Mouse (Mus musculus): ENCODE results near the gene Efcab8. TPM values are rescaled to one million over a fixed set of nuclear protein-coding genes. Genes with fewer than 3 reads are reported as not detected.

The Efcab8 gene
- polyA plus RNA-seq, 1 experiment from 2014 or later: 0.06 TPM

- no peak for DNase-seq (ENCODE audit: low spot score)
- Histone ChIP-seq H3K36me3 (no peaks in the 10 kb centered on the region), H3K9me3 (replicated peaks) (no peaks in the 10 kb centered on the region), H3K27me3 (ENCODE audit: low read depth, poor library complexity, severe bottlenecking) (no peaks in the 10 kb centered on the region), H3K4me1 (no peaks in the 10 kb centered on the region), H3K4me3 (no peak overlapping the region), H3K27ac (no peak overlapping the region)
- WGBS: 85% methylated on average over 8 of the region's 8 CpGs
Measured at GRCm38 (mm10) chr2:153842854-153843253, 63.1 kb downstream of the Efcab8 start.

GRCm38 (mm10) chr2:153848389-153848788 lies 68.7 kb downstream of the Efcab8 start:
- no peak overlapping the region for H3K4me3 ChIP-seq
- H3K27ac ChIP-seq: no peak overlapping the region
- no peaks in the 10 kb centered on the region for H3K27me3 ChIP-seq (ENCODE audit: low read depth, poor library complexity, severe bottlenecking)
- no peaks in the 10 kb centered on the region for H3K9me3 ChIP-seq (replicated peaks)
- H3K36me3 ChIP-seq: no peaks in the 10 kb centered on the region
- 82% methylated on average over 3 of the region's 3 CpGs for WGBS
- no peak for DNase-seq (ENCODE audit: low spot score)
- H3K4me1 ChIP-seq: 0 out of 2 replicates have a peak, but pooled peaks cover 2% of the 10 kb centered on the region

GRCm38 (mm10) chr2:153850351-153851029 lies 70.8 kb downstream of the Efcab8 start:
- Histone ChIP-seq H3K9me3 (replicated peaks) (no peaks in the 10 kb centered on the region), H3K36me3 (no peaks in the 10 kb centered on the region), H3K27ac (no peak overlapping the region), H3K4me1 (0 out of 2 replicates have a peak, but pooled peaks cover 4% of the 10 kb centered on the region), H3K27me3 (ENCODE audit: low read depth, poor library complexity, severe bottlenecking) (no peaks in the 10 kb centered on the region), H3K4me3 (no peak overlapping the region)
- no peak for DNase-seq (ENCODE audit: low spot score)
- 90% methylated on average over 6 of the region's 6 CpGs for WGBS

GRCm38 (mm10) chr2:153851030-153851360 lies 71.3 kb downstream of the Efcab8 start:
- 0 out of 2 replicates have a peak, but pooled peaks cover 4% of the 10 kb centered on the region for H3K4me1 ChIP-seq
- H3K27ac ChIP-seq: no peak overlapping the region
- peak; percentile 48 for DNase-seq (ENCODE audit: low spot score)
- H3K4me3 ChIP-seq: no peak overlapping the region
- H3K36me3 ChIP-seq: no peaks in the 10 kb centered on the region
- H3K9me3 ChIP-seq (replicated peaks): no peaks in the 10 kb centered on the region
- 59% methylated on average over 4 of the region's 4 CpGs for WGBS
- no peaks in the 10 kb centered on the region for H3K27me3 ChIP-seq (ENCODE audit: low read depth, poor library complexity, severe bottlenecking)

- no peak overlapping the region for H3K4me3 ChIP-seq
- H3K36me3 ChIP-seq: no peaks in the 10 kb centered on the region
- H3K4me1 ChIP-seq: 0 out of 2 replicates have a peak, but pooled peaks cover 4% of the 10 kb centered on the region
- no peak for DNase-seq (ENCODE audit: low spot score)
- 29% methylated on average over 5 of the region's 5 CpGs for WGBS
- H3K9me3 ChIP-seq (replicated peaks): no peaks in the 10 kb centered on the region
- H3K27me3 ChIP-seq (ENCODE audit: low read depth, poor library complexity, severe bottlenecking): no peaks in the 10 kb centered on the region
- no peak overlapping the region for H3K27ac ChIP-seq
Measured at GRCm38 (mm10) chr2:153853544-153853943, 73.8 kb downstream of the Efcab8 start.

GRCm38 (mm10) chr2:153859581-153859980 lies 79.8 kb downstream of the Efcab8 start:
- no peaks in the 10 kb centered on the region for H3K4me1 ChIP-seq
- 72% methylated on average over 2 of the region's 2 CpGs for WGBS
- H3K36me3 ChIP-seq: no peaks in the 10 kb centered on the region
- no peak overlapping the region for H3K27ac ChIP-seq
- H3K4me3 ChIP-seq: no peak overlapping the region
- no peaks in the 10 kb centered on the region for H3K9me3 ChIP-seq (replicated peaks)
- no peaks in the 10 kb centered on the region for H3K27me3 ChIP-seq (ENCODE audit: low read depth, poor library complexity, severe bottlenecking)
- no peak for DNase-seq (ENCODE audit: low spot score)

- no peaks in the 10 kb centered on the region for H3K27me3 ChIP-seq (ENCODE audit: low read depth, poor library complexity, severe bottlenecking)
- no peaks in the 10 kb centered on the region for H3K36me3 ChIP-seq
- no peaks in the 10 kb centered on the region for H3K4me1 ChIP-seq
- 94% methylated on average over 11 of the region's 11 CpGs for WGBS
- no peak overlapping the region for H3K27ac ChIP-seq
- no peak for DNase-seq (ENCODE audit: low spot score)
- no peak overlapping the region for H3K4me3 ChIP-seq
- no peaks in the 10 kb centered on the region for H3K9me3 ChIP-seq (replicated peaks)
Measured at GRCm38 (mm10) chr2:153860315-153860714, 80.6 kb downstream of the Efcab8 start.

GRCm38 (mm10) chr2:153860715-153861114 lies 81.0 kb downstream of the Efcab8 start:
- no peaks in the 10 kb centered on the region for H3K36me3 ChIP-seq
- H3K4me3 ChIP-seq: no peak overlapping the region
- no peaks in the 10 kb centered on the region for H3K4me1 ChIP-seq
- no peaks in the 10 kb centered on the region for H3K9me3 ChIP-seq (replicated peaks)
- no peak for DNase-seq (ENCODE audit: low spot score)
- H3K27me3 ChIP-seq (ENCODE audit: low read depth, poor library complexity, severe bottlenecking): no peaks in the 10 kb centered on the region
- no peak overlapping the region for H3K27ac ChIP-seq
- 67% methylated on average over 3 of the region's 3 CpGs for WGBS

GRCm38 (mm10) chr2:153861960-153862359 lies 82.2 kb downstream of the Efcab8 start:
- H3K9me3 ChIP-seq (replicated peaks): no peaks in the 10 kb centered on the region
- H3K36me3 ChIP-seq: no peaks in the 10 kb centered on the region
- H3K27me3 ChIP-seq (ENCODE audit: low read depth, poor library complexity, severe bottlenecking): no peaks in the 10 kb centered on the region
- no peaks in the 10 kb centered on the region for H3K4me1 ChIP-seq
- H3K4me3 ChIP-seq: no peak overlapping the region
- no peak for DNase-seq (ENCODE audit: low spot score)
- 95% methylated on average over 3 of the region's 3 CpGs for WGBS
- no peak overlapping the region for H3K27ac ChIP-seq

GRCm38 (mm10) chr2:153870984-153871383 lies 91.3 kb downstream of the Efcab8 start, which contains the start of gene Sun5:
Gene Sun5, minus strand, starts transcription at chr2:153871084.
- no peak for DNase-seq (ENCODE audit: low spot score)
- no peak within 1 kb of the TSS for H3K4me3 ChIP-seq
- H3K27me3 ChIP-seq (ENCODE audit: low read depth, poor library complexity, severe bottlenecking): no peaks in the 10 kb centered on the region
- WGBS: 91% methylated on average over 4 of the region's 4 CpGs
- no peak within 1 kb of the TSS for H3K27ac ChIP-seq
- no peaks in the 10 kb centered on the region for H3K9me3 ChIP-seq (replicated peaks)
- no peaks in the 10 kb centered on the region for H3K36me3 ChIP-seq
- H3K4me1 ChIP-seq: no peaks in the 10 kb centered on the region

GRCm38 (mm10) chr2:153874745-153875144 lies 95.0 kb downstream of the Efcab8 start, which contains the start of gene Bpifb2:
Gene Bpifb2, plus strand, starts transcription at chr2:153875045.
- Histone ChIP-seq H3K4me3 (no peak within 1 kb of the TSS), H3K4me1 (no peaks in the 10 kb centered on the region), H3K27ac (no peak within 1 kb of the TSS), H3K27me3 (ENCODE audit: low read depth, poor library complexity, severe bottlenecking) (no peaks in the 10 kb centered on the region), H3K36me3 (no peaks in the 10 kb centered on the region), H3K9me3 (replicated peaks) (no peaks in the 10 kb centered on the region)
- no peak for DNase-seq (ENCODE audit: low spot score)
- 75% methylated on average over 9 of the region's 9 CpGs for WGBS

Measured in limb, embryonic 10.5 days (tissue).